Mouse (Mus musculus) embryonic fibroblast, embryonic 13.5 days (primary cell): ENCODE results near the gene Vstm2l. TPM values are rescaled to one million over a fixed set of nuclear protein-coding genes. Genes with fewer than 3 reads are reported as not detected.

Source experiments
- H3K27ac ChIP-seq: 2 replicates; pipeline ENCODE4 v1.5.1; 2012; ENCODE audit warnings: low read length, control low read depth, inconsistent platforms; ENCODE audit not compliant: insufficient read depth
- H3K4me1 ChIP-seq: 2 replicates; pipeline ENCODE4 v1.6.1; 2011; ENCODE audit warnings: low read length; ENCODE audit not compliant: control insufficient read depth, insufficient read depth
- H3K4me3 ChIP-seq: 2 replicates; pipeline ENCODE4 v1.5.1; 2011; ENCODE audit warnings: mild to moderate bottlenecking, control low read depth, low read length; ENCODE audit not compliant: insufficient read depth
- CTCF ChIP-seq: IDR thresholded peaks from 2 replicates; pipeline ENCODE4 v1.5.1; 2011; ENCODE audit warnings: mild to moderate bottlenecking, control low read depth, low read length, moderate library complexity, borderline replicate concordance; ENCODE audit not compliant: insufficient read depth
- POLR2A ChIP-seq: IDR thresholded peaks from 2 replicates; pipeline ENCODE4 v1.6.1; 2011; ENCODE audit warnings: low read depth, mild to moderate bottlenecking, control low read depth, low read length, moderate library complexity
- polyA plus RNA-seq: library from polyadenylated mRNA; stranded (reverse); fragments of >200 nt; gene quantifications from 2 replicates; pipeline ENCODE4 v1.2.4, GENCODE M21; 2011; ENCODE audit warnings: low read depth; ENCODE audit not compliant: missing spikeins, insufficient read length

Vstm2l gene
- polyA plus RNA-seq: not detected in 2 replicates

- TF ChIP-seq POLR2A (no peak), CTCF (no peak)
- no peak within 1 kb of the TSS for H3K4me3 ChIP-seq
- no peak within 1 kb of the TSS for H3K27ac ChIP-seq
- H3K4me1 ChIP-seq: no peaks in the 10 kb centered on the region
Measured at GRCm38 (mm10) chr2:157914105-157914764, at the start of gene Vstm2l. Gene Vstm2l, plus strand, starts transcription at chr2:157914653.

- H3K27ac ChIP-seq: no peak overlapping the region
- H3K4me1 ChIP-seq: no peaks in the 10 kb centered on the region
- TF ChIP-seq POLR2A (no peak), CTCF (no peak)
- H3K4me3 ChIP-seq: no peak overlapping the region
Measured at GRCm38 (mm10) chr2:157867126-157867525, 47.3 kb upstream of the Vstm2l start.

- TF ChIP-seq CTCF (no peak), POLR2A (no peak)
- Histone ChIP-seq H3K27ac (no peak overlapping the region), H3K4me3 (no peak overlapping the region), H3K4me1 (no peaks in the 10 kb centered on the region)
Measured at GRCm38 (mm10) chr2:157870247-157870646, 44.2 kb upstream of the Vstm2l start.

GRCm38 (mm10) chr2:157873223-157873622 lies 41.2 kb upstream of the Vstm2l start:
- no peaks in the 10 kb centered on the region for H3K4me1 ChIP-seq
- H3K4me3 ChIP-seq: no peak overlapping the region
- H3K27ac ChIP-seq: no peak overlapping the region
- TF ChIP-seq POLR2A (no peak), CTCF (no peak)

GRCm38 (mm10) chr2:157873691-157874090 lies 40.8 kb upstream of the Vstm2l start:
- H3K4me1 ChIP-seq: no peaks in the 10 kb centered on the region

GRCm38 (mm10) chr2:157875111-157875510 lies 39.3 kb upstream of the Vstm2l start:
- TF ChIP-seq POLR2A: no peak
- TF ChIP-seq CTCF: no peak
- H3K27ac ChIP-seq: no peak overlapping the region
- H3K4me1 ChIP-seq: no peaks in the 10 kb centered on the region
- no peak overlapping the region for H3K4me3 ChIP-seq

More at GRCm38 (mm10) chr2:157873691-157874090, 40.8 kb upstream of the Vstm2l start:
- no peak for TF ChIP-seq CTCF
- no peak for TF ChIP-seq POLR2A
- H3K27ac ChIP-seq: no peak overlapping the region
- H3K4me3 ChIP-seq: no peak overlapping the region

GRCm38 (mm10) chr2:157877394-157877793 lies 37.1 kb upstream of the Vstm2l start:
- no peak for TF ChIP-seq CTCF
- TF ChIP-seq POLR2A: no peak
- H3K4me1 ChIP-seq: no peaks in the 10 kb centered on the region
- H3K27ac ChIP-seq: no peak overlapping the region
- H3K4me3 ChIP-seq: no peak overlapping the region

- Histone ChIP-seq H3K27ac (no peak overlapping the region), H3K4me1 (no peaks in the 10 kb centered on the region), H3K4me3 (no peak overlapping the region)
- TF ChIP-seq CTCF (no peak), POLR2A (no peak)
Measured at GRCm38 (mm10) chr2:157877967-157878366, 36.5 kb upstream of the Vstm2l start.

GRCm38 (mm10) chr2:157881939-157882338 lies 32.5 kb upstream of the Vstm2l start:
- Histone ChIP-seq H3K4me3 (no peak overlapping the region), H3K4me1 (no peaks in the 10 kb centered on the region), H3K27ac (no peak overlapping the region)
- TF ChIP-seq POLR2A (no peak), CTCF (no peak)

- no peak overlapping the region for H3K4me3 ChIP-seq
- H3K4me1 ChIP-seq: no peaks in the 10 kb centered on the region
- no peak overlapping the region for H3K27ac ChIP-seq
- TF ChIP-seq POLR2A: no peak
- no peak for TF ChIP-seq CTCF
Measured at GRCm38 (mm10) chr2:157887275-157888025, 27.0 kb upstream of the Vstm2l start.

- TF ChIP-seq POLR2A: no peak
- no peak for TF ChIP-seq CTCF
- H3K4me1 ChIP-seq: no peaks in the 10 kb centered on the region
Measured at GRCm38 (mm10) chr2:157891166-157891565, 23.3 kb upstream of the Vstm2l start.

More at GRCm38 (mm10) chr2:157891166-157891565, 23.3 kb upstream of the Vstm2l start:
- Histone ChIP-seq H3K4me3 (no peak overlapping the region), H3K27ac (no peak overlapping the region)
